Mouse (Mus musculus) cerebellum, adult 2 months (tissue): ENCODE data around the gene Shank2.
A peak's percentile ranks its signal among the peaks of the same experiment; 100 is the strongest.

Experiments
- CTCF ChIP-seq: fragments of 200-500 bp; IDR thresholded peaks from 2 replicates; pipeline ENCODE4 v1.5.1; 2011; ENCODE audit warnings: low read depth, mild to moderate bottlenecking, control low read depth, low read length, moderate library complexity, borderline replicate concordance; ENCODE audit not compliant: insufficient read depth
- POLR2A ChIP-seq: fragments of 200-500 bp; IDR thresholded peaks from 2 replicates; pipeline ENCODE4 v1.6.1; 2011; ENCODE audit warnings: low read length, control low read depth, borderline replicate concordance; ENCODE audit not compliant: insufficient read depth

- TF ChIP-seq CTCF (peak; percentile 96), POLR2A (no peak)
Measured at GRCm38 (mm10) chr7:144217192-144217591, 215.5 kb downstream of the Shank2 start.
